Mouse (Mus musculus) ES-CJ7 (cell line): ENCODE results near the gene Pgd.
A peak's percentile ranks its signal among the peaks of the same experiment; 100 is the strongest.

Source experiments
- DNase-seq: peaks from one replicate; pipeline ENCODE4 v3.0.0; 2011; ENCODE audit warnings: low read depth, low spot score

Pgd gene

GRCm38 (mm10) chr4:149168016-149168415 lies 1.4 kb upstream of the Pgd start:
- DNase-seq = no peak

- DNase-seq = peak; percentile 40
These were observed 513 bp upstream of the Pgd start for GRCm38 (mm10) chr4:149166957-149167611.

GRCm38 (mm10) chr4:149164150-149164549 lies 2.4 kb downstream of the Pgd start:
- DNase-seq = no peak

- peak; percentile 43 for DNase-seq
These were observed 3.4 kb downstream of the Pgd start for GRCm38 (mm10) chr4:149163196-149163595.

GRCm38 (mm10) chr4:149161166-149161565 lies 5.4 kb downstream of the Pgd start:
- peak; percentile 64 for DNase-seq

GRCm38 (mm10) chr4:149159891-149160290 lies 6.7 kb downstream of the Pgd start:
- no peak for DNase-seq

GRCm38 (mm10) chr4:149159203-149159602 lies 7.4 kb downstream of the Pgd start:
- DNase-seq = no peak

GRCm38 (mm10) chr4:149157415-149157973 lies 9.1 kb downstream of the Pgd start:
- DNase-seq = peak; percentile 89

GRCm38 (mm10) chr4:149155711-149156110 lies 10.9 kb downstream of the Pgd start:
- no peak for DNase-seq

- DNase-seq = no peak
These were observed 11.7 kb downstream of the Pgd start for GRCm38 (mm10) chr4:149154859-149155258.

GRCm38 (mm10) chr4:149150721-149151120 lies 15.8 kb downstream of the Pgd start:
- DNase-seq = no peak

GRCm38 (mm10) chr4:149150256-149150655 lies 16.3 kb downstream of the Pgd start:
- DNase-seq = no peak

- no peak for DNase-seq
These were observed 17.0 kb downstream of the Pgd start for GRCm38 (mm10) chr4:149149611-149150010.

GRCm38 (mm10) chr4:149149196-149149595 lies 17.4 kb downstream of the Pgd start:
- DNase-seq = no peak

GRCm38 (mm10) chr4:149148084-149148483 lies 18.5 kb downstream of the Pgd start:
- no peak for DNase-seq

- DNase-seq = no peak
These were observed 19.0 kb downstream of the Pgd start for GRCm38 (mm10) chr4:149147528-149147927.

GRCm38 (mm10) chr4:149145151-149145550 lies 21.4 kb downstream of the Pgd start:
- DNase-seq = no peak

GRCm38 (mm10) chr4:149144459-149144858 lies 22.1 kb downstream of the Pgd start:
- DNase-seq = peak; percentile 77

- DNase-seq = no peak
These were observed 23.0 kb downstream of the Pgd start for GRCm38 (mm10) chr4:149143594-149143993.

- DNase-seq = no peak
These were observed 28.1 kb downstream of the Pgd start for GRCm38 (mm10) chr4:149138515-149138914.

GRCm38 (mm10) chr4:149136982-149137770 lies 29.4 kb downstream of the Pgd start, which contains the start of gene Cenps:
Cenps (minus strand) TSS chr4:149137629.
- peak; percentile 93 for DNase-seq

GRCm38 (mm10) chr4:149136116-149136850 lies 30.3 kb downstream of the Pgd start:
- DNase-seq = no peak
